Mouse (Mus musculus) embryonic fibroblast, embryonic 13.5 days (primary cell): ENCODE data around the gene Dvl3.

Source experiments
- CTCF ChIP-seq: IDR thresholded peaks from 2 replicates; pipeline ENCODE4 v1.5.1; 2011; ENCODE audit warnings: mild to moderate bottlenecking, control low read depth, low read length, moderate library complexity, borderline replicate concordance; ENCODE audit not compliant: insufficient read depth
- POLR2A ChIP-seq: IDR thresholded peaks from 2 replicates; pipeline ENCODE4 v1.6.1; 2011; ENCODE audit warnings: low read depth, mild to moderate bottlenecking, control low read depth, low read length, moderate library complexity

DNA sequence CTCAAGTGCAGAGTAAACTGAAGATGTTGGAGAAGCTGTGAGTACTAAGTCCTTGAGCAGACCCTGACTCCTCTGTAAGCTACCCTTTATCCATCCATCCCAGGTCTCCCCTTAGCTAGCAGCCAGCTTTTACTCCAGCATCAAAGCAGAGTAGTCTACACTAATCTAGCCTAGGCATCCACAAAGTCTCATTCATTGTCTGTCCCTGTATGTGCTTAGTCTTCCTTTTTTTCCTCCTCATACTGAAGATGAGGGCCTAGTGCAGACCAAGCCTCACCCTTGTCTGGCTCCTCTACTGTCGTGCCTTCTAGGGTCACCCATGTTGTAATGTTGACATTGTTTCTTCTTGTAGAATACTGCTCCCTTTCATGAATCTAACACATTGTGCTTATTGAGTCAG, 35.8 kb downstream of the Dvl3 start:
- no peak for TF ChIP-seq CTCF
- no peak for TF ChIP-seq POLR2A
